Mouse (Mus musculus): ENCODE results near the gene Tbc1d23. TPM values are rescaled to one million over a fixed set of nuclear protein-coding genes. Genes with fewer than 3 reads are reported as not detected.

The Tbc1d23 gene
- total RNA-seq (2023): 117 and 175 TPM in 2 replicates

GRCm38 (mm10) chr16:57231089-57231936 lies at the start of gene Tbc1d23:
Tbc1d23 (minus strand) TSS chr16:57231504.

GRCm38 (mm10) chr16:57166611-57167513 lies 64.4 kb downstream of the Tbc1d23 start, which contains the start of gene Nit2:
Nit2 (minus strand) TSS chr16:57167341.

GRCm38 (mm10) chr16:57120913-57121815 lies 110.1 kb downstream of the Tbc1d23 start, which contains the start of gene Tomm70a:
Tomm70a (plus strand) TSS chr16:57121703.

Other genes starting within 250 kb of the Tbc1d23 start
- 2.2 and 2.8 TPM in 2 replicates for gene Tmem45a2, start 160.1 kb downstream of the Tbc1d23 start, total RNA-seq (2023)
- 10.7 and 11.2 TPM in 2 replicates for gene Tomm70a, start 109.8 kb downstream of the Tbc1d23 start, total RNA-seq (2023)
- gene Nit2, start 64.2 kb downstream of the Tbc1d23 start, total RNA-seq (2023): 7.6 and 10.3 TPM in 2 replicates
- gene Tmem30c, start 61.4 kb upstream of the Tbc1d23 start, total RNA-seq (2023): not detected in 2 replicates
- 12.3 and 22.3 TPM in 2 replicates for gene Filip1l, start 121.6 kb upstream of the Tbc1d23 start, total RNA-seq (2023)